Mouse (Mus musculus): ENCODE results near the gene Dhx37.

GRCm38 (mm10) chr5:125448026-125448425 lies 14.1 kb upstream of the Dhx37 start:
- no peak for TF ChIP-seq CTCF (IDR thresholded peaks at IDR 0.05)
- TF ChIP-seq EP300 (IDR thresholded peaks at IDR 0.05): no peak

All from lung, postnatal 0 days (tissue).